Mouse (Mus musculus) heart, postnatal 0 days (tissue): Measurements from ENCODE around the gene Ppig. TPM values are rescaled to one million over a fixed set of nuclear protein-coding genes. Genes with fewer than 3 reads are reported as not detected.
A peak's percentile ranks its signal among the peaks of the same experiment; 100 is the strongest.

ENCODE experiments used
- ATAC-seq: fragments of 200-750 bp; cut with Nextera tagmentation; 2 replicates; pipeline ENCODE4 v1.8.0; 2017; ENCODE audit warnings: low read depth, moderate number of reproducible peaks, moderate library complexity; ENCODE audit not compliant: insufficient read depth
- DNase-seq: peaks from one replicate; pipeline ENCODE4 v3.0.0-alpha.2; 2016; ENCODE audit warnings: low spot score
- H3K27ac ChIP-seq: fragments of 300-500 bp; sonication (generic); 2 replicates; pipeline ENCODE4 v1.5.1; 2014; ENCODE audit warnings: low read depth, mild to moderate bottlenecking
- H3K27me3 ChIP-seq: fragments of 300-500 bp; sonication (generic); 2 replicates; pipeline ENCODE4 v1.6.1; 2014; ENCODE audit warnings: low read length, mixed read lengths; ENCODE audit not compliant: control insufficient read depth, insufficient read depth
- H3K36me3 ChIP-seq: fragments of 300-500 bp; sonication (generic); replicated peaks from 2 replicates; pipeline ENCODE4 v1.6.1; 2014; ENCODE audit warnings: low read length, mixed read lengths; ENCODE audit not compliant: control insufficient read depth, insufficient read depth
- H3K4me1 ChIP-seq: fragments of 300-500 bp; sonication (generic); 2 replicates; pipeline ENCODE4 v1.6.1; 2014; ENCODE audit warnings: antibody characterized with exemption; ENCODE audit not compliant: control insufficient read depth, insufficient read depth
- H3K4me2 ChIP-seq: fragments of 300-500 bp; sonication (generic); 2 replicates; pipeline ENCODE4 v1.6.1; 2014; ENCODE audit warnings: low read depth, mild to moderate bottlenecking, low read length, moderate library complexity
- H3K4me3 ChIP-seq: fragments of 300-500 bp; sonication (generic); 2 replicates; pipeline ENCODE4 v1.5.1; 2014; ENCODE audit warnings: low read depth, low read length
- H3K9ac ChIP-seq: fragments of 300-500 bp; sonication (generic); replicated peaks from 2 replicates; pipeline ENCODE4 v1.6.1; 2014; ENCODE audit warnings: low read depth, low read length, mixed read lengths
- H3K9me3 ChIP-seq: fragments of 300-500 bp; sonication (generic); replicated peaks from 2 replicates; pipeline ENCODE4 v1.6.1; 2016; ENCODE audit warnings: low read length; ENCODE audit not compliant: control insufficient read depth
- CTCF ChIP-seq: IDR thresholded peaks from 2 replicates; pipeline ENCODE4 v1.5.1; 2016; ENCODE audit warnings: antibody characterized with exemption, control low read depth, low read depth
- EP300 ChIP-seq: IDR thresholded peaks from 2 replicates; pipeline ENCODE4 v1.6.1; 2016; ENCODE audit warnings: antibody characterized with exemption, low read depth
- WGBS: fragments of 180-500 bp; shearing (Covaris S2); extraction: QIAGEN DNeasy Blood & Tissue Kit; methylation state at CpG from one replicate; pipeline ENCODE4 v1.1.7; 2014; 5-methylcytosine and 5-hydroxymethylcytosine counted together
- polyA plus RNA-seq: library from polyadenylated mRNA; unstranded; fragments of >200 nt; fragmentation: Nextera tagmentation; extraction: Ambion mirVana; gene quantifications from 2 replicates; pipeline ENCODE4 v1.2.1, GENCODE M21; 2015
- total RNA-seq: library from RNA; depleted of rRNA; stranded (reverse); fragments of >200 nt; gene quantifications from 2 replicates; pipeline ENCODE4 v1.2.3, GENCODE M21; 2014; ENCODE audit warnings: low replicate concordance

The Ppig gene
- total and polyA plus RNA-seq, 2 experiments from 2014 or later, result 19.9 to 91.6 TPM

- H3K27ac ChIP-seq, result no peak overlapping the region
- ATAC-seq, result no peak
- peaks cover 76% of the 10 kb centered on the region for H3K36me3 ChIP-seq
- no peak overlapping the region for H3K4me3 ChIP-seq
- no peak for TF ChIP-seq EP300
- no peak for TF ChIP-seq CTCF
- H3K27me3 ChIP-seq, result no peaks in the 10 kb centered on the region
- no peak overlapping the region for H3K9ac ChIP-seq
- H3K9me3 ChIP-seq, result no peaks in the 10 kb centered on the region
- 91% methylated on average over 8 of the region's 8 CpGs for WGBS
- H3K4me2 ChIP-seq, result no peak overlapping the region
- no peak for DNase-seq
- no peaks in the 10 kb centered on the region for H3K4me1 ChIP-seq
Measured at GRCm38 (mm10) chr2:69700446-69700845, 21.9 kb upstream of the Ppig start.

- H3K27ac ChIP-seq, result 0 out of 2 replicates have a peak overlapping the region, but pooled peaks have one; percentile 91
- peak overlapping the region; percentile 90 for H3K4me2 ChIP-seq
- H3K27me3 ChIP-seq, result no peaks in the 10 kb centered on the region
- H3K4me3 ChIP-seq, result peak overlapping the region; percentile 80; the same call in 1 of the 2 replicates
- no peak overlapping the region for H3K9ac ChIP-seq
- 0 out of 2 replicates have a peak, but pooled peaks cover 6% of the 10 kb centered on the region for H3K4me1 ChIP-seq
- no peaks in the 10 kb centered on the region for H3K9me3 ChIP-seq
- H3K36me3 ChIP-seq, result peaks cover 22% of the 10 kb centered on the region
- TF ChIP-seq EP300, result no peak
- no peak for TF ChIP-seq CTCF
- 82% methylated on average over 14 of the region's 14 CpGs for WGBS
- DNase-seq (no peak), ATAC-seq (no peak)
Measured at GRCm38 (mm10) chr2:69712171-69712570, 10.2 kb upstream of the Ppig start.

- TF ChIP-seq EP300 (no peak), CTCF (no peak)
- Histone ChIP-seq H3K4me1 (0 out of 2 replicates have a peak, but pooled peaks cover 6% of the 10 kb centered on the region), H3K27ac (peak within 1 kb of the TSS; percentile 91), H3K9ac (peak within 1 kb of the TSS; percentile 74), H3K4me3 (peak within 1 kb of the TSS; percentile 80), H3K4me2 (peak within 1 kb of the TSS; percentile 90), H3K27me3 (no peaks in the 10 kb centered on the region), H3K9me3 (no peaks in the 10 kb centered on the region), H3K36me3 (peaks cover 13% of the 10 kb centered on the region; the same call in 1 of the 2 replicates)
- DNase-seq (peak; percentile 94), ATAC-seq (peak; percentile 99)
- WGBS, result under 1% methylated on average over 39 of the region's 39 CpGs
Measured at GRCm38 (mm10) chr2:69712981-69713625, 9.2 kb upstream of the Ppig start, which contains the start of gene Fastkd1. TSS of gene Fastkd1 (minus strand) at chr2:69713516.

GRCm38 (mm10) chr2:69713626-69714014 is 8.7 kb upstream of the Ppig start:
- Histone ChIP-seq H3K36me3 (peaks cover 8% of the 10 kb centered on the region; the same call in 1 of the 2 replicates), H3K27ac (no peak overlapping the region), H3K4me1 (0 out of 2 replicates have a peak, but pooled peaks cover 6% of the 10 kb centered on the region), H3K4me2 (peak overlapping the region; percentile 90; the same call in 1 of the 2 replicates), H3K4me3 (peak overlapping the region; percentile 80), H3K9me3 (no peaks in the 10 kb centered on the region), H3K9ac (no peak overlapping the region; the same call in 1 of the 2 replicates), H3K27me3 (no peaks in the 10 kb centered on the region)
- WGBS, result 26% methylated on average over 4 of the region's 4 CpGs
- DNase-seq (no peak), ATAC-seq (no peak)
- no peak for TF ChIP-seq CTCF
- TF ChIP-seq EP300, result no peak

- no peak for ATAC-seq
- WGBS, result 70% methylated on average over 5 of the region's 5 CpGs
- H3K9ac ChIP-seq, result no peak overlapping the region
- H3K36me3 ChIP-seq, result 0 out of 2 replicates have a peak, but pooled peaks cover 7% of the 10 kb centered on the region
- 0 out of 2 replicates have a peak, but pooled peaks cover 6% of the 10 kb centered on the region for H3K4me1 ChIP-seq
- H3K4me2 ChIP-seq, result no peak overlapping the region
- no peaks in the 10 kb centered on the region for H3K27me3 ChIP-seq
- no peak overlapping the region for H3K4me3 ChIP-seq
- H3K9me3 ChIP-seq, result no peaks in the 10 kb centered on the region
- TF ChIP-seq EP300 (no peak), CTCF (no peak)
- no peak overlapping the region for H3K27ac ChIP-seq
- DNase-seq, result no peak
Measured at GRCm38 (mm10) chr2:69714126-69714525, 8.2 kb upstream of the Ppig start.
